Mouse (Mus musculus) Muller cell, postnatal 12 days (primary cell): ENCODE data around the gene Mcm7.

Source experiments
- DNase-seq: peaks from one replicate; pipeline ENCODE4 v3.0.0-alpha.2; 2015; ENCODE audit errors: inconsistent ontology term

Mcm7 gene

GRCm38 (mm10) chr5:138155443-138155976 lies 16.7 kb downstream of the Mcm7 start, which contains the start of gene Zfp113:
TSS of gene Zfp113 (minus strand) at chr5:138155744.
- peak; percentile 95 for DNase-seq

- no peak for DNase-seq
These were observed 17.8 kb downstream of the Mcm7 start for GRCm38 (mm10) chr5:138154390-138154789.

- DNase-seq = no peak
These were observed 33.6 kb downstream of the Mcm7 start for GRCm38 (mm10) chr5:138138585-138138984.

- DNase-seq = peak; percentile 29
These were observed 34.2 kb downstream of the Mcm7 start for GRCm38 (mm10) chr5:138137935-138138549.

- DNase-seq = no peak
These were observed 35.0 kb downstream of the Mcm7 start for GRCm38 (mm10) chr5:138137257-138137656.

- DNase-seq = peak; percentile 61
These were observed 39.7 kb downstream of the Mcm7 start for GRCm38 (mm10) chr5:138132425-138133064.

- DNase-seq = no peak
These were observed 54.2 kb downstream of the Mcm7 start for GRCm38 (mm10) chr5:138118041-138118440.

- no peak for DNase-seq
These were observed 54.8 kb downstream of the Mcm7 start for GRCm38 (mm10) chr5:138117199-138118015.

- DNase-seq = peak; percentile 97
These were observed 55.7 kb downstream of the Mcm7 start, which contains the start of gene Zscan21 for GRCm38 (mm10) chr5:138116255-138117198. TSS of gene Zscan21 (plus strand) at chr5:138116903.
